Mouse (Mus musculus): ENCODE data around the gene Gtf2ird2.

GRCm38 (mm10) chr5:134271421-134271820 is 87.6 kb downstream of the Gtf2ird2 start:
- no peak for TF ChIP-seq CTCF (conservative IDR thresholded peaks at IDR 0.05; ENCODE audit: low read length)
- no peak for TF ChIP-seq POU5F1 (IDR thresholded peaks at IDR 0.05; ENCODE audit: borderline replicate concordance, low read length)
- TF ChIP-seq NANOG (IDR thresholded peaks at IDR 0.05; ENCODE audit: borderline replicate concordance, low read length) = no peak
